Mouse (Mus musculus) embryonic fibroblast, embryonic 13.5 days (primary cell): Measurements from ENCODE around the gene Itgae.

ENCODE experiments used
- CTCF ChIP-seq: IDR thresholded peaks from 2 replicates; pipeline ENCODE4 v1.5.1; 2011; ENCODE audit warnings: mild to moderate bottlenecking, control low read depth, low read length, moderate library complexity, borderline replicate concordance; ENCODE audit not compliant: insufficient read depth
- POLR2A ChIP-seq: IDR thresholded peaks from 2 replicates; pipeline ENCODE4 v1.6.1; 2011; ENCODE audit warnings: low read depth, mild to moderate bottlenecking, control low read depth, low read length, moderate library complexity

DNA sequence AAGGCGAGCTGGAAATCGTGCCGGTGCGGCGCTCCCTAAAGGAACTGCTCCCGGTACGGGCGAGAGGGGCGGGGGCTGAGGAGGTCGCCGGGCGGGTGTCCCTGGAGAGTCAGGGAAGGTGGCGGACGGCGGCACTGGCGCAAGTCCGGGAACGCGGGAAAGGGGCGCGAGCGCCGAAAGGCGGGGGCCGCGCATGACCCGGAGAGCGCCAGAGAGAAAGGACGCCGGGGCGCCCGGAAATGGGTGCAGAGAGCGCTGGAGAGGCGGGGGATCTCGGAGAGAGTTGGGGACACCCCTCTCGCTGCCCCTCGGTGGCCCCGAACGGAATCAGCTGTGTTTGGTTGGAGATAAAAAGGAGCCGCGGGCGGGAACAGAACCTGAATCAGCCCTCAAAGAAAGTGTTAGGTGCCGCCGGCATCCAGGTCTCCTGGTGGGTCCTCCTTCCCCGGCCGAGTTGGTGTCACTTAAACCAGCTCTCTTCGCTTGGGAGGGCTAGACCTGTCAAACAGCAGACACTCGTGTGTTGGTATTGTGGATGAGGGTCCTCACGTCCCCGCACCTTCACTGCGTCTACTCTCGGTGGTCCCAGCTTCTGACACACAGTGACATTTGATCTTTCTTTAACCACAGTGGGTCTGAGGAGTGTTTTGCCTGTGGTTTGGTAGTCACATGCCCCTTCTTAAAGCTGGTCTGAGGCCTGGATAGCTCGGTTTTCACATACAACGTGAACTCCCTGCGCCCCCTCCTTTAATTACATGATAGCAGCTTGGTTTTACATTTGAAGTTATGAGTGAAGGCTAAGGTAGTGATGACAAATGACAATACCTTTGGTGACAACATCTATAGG, 42.1 kb upstream of the Itgae start:
- TF ChIP-seq POLR2A = no peak
- no peak for TF ChIP-seq CTCF
